Mouse (Mus musculus): ENCODE results near the gene Tgfb1i1.

GRCm38 (mm10) chr7:128238991-128239390, 7.6 kb upstream of the Tgfb1i1 start:
- no peak for TF ChIP-seq GATA1 (IDR thresholded peaks at IDR 0.05; ENCODE audit: low read length)
- no peak for TF ChIP-seq TAL1 (IDR thresholded peaks at IDR 0.05; ENCODE audit: low read length)

Measured in erythroblast, embryonic 14.5 days (primary cell).